Mouse (Mus musculus) hindbrain, embryonic 13.5 days (tissue): ENCODE measurements around the gene Bloc1s1. TPM values are rescaled to one million over a fixed set of nuclear protein-coding genes. Genes with fewer than 3 reads are reported as not detected.
A peak's percentile ranks its signal among the peaks of the same experiment; 100 is the strongest.

ENCODE experiments used
- ATAC-seq: fragments of 200-750 bp; cut with Nextera tagmentation; 2 replicates; pipeline ENCODE4 v1.8.0; 2017; ENCODE audit warnings: moderate TSS enrichment; ENCODE audit not compliant: low FRiP score
- H3K27ac ChIP-seq: fragments of 300-500 bp; sonication (generic); 2 replicates; pipeline ENCODE4 v1.5.1; 2015; ENCODE audit warnings: inconsistent platforms, mild to moderate bottlenecking, moderate library complexity
- H3K27me3 ChIP-seq: fragments of 300-500 bp; sonication (generic); 2 replicates; pipeline ENCODE4 v1.6.1; 2015; ENCODE audit warnings: mild to moderate bottlenecking, inconsistent platforms
- H3K36me3 ChIP-seq: fragments of 300-500 bp; sonication (generic); 2 replicates; pipeline ENCODE4 v1.6.1; 2015; ENCODE audit warnings: mild to moderate bottlenecking, inconsistent platforms
- H3K4me1 ChIP-seq: fragments of 300-500 bp; sonication (generic); replicated peaks from 2 replicates; pipeline ENCODE4 v1.6.1; 2015; ENCODE audit warnings: inconsistent platforms
- H3K4me2 ChIP-seq: fragments of 300-500 bp; sonication (generic); 2 replicates; pipeline ENCODE4 v1.6.1; 2015; ENCODE audit warnings: inconsistent platforms, mild to moderate bottlenecking, moderate library complexity
- H3K4me3 ChIP-seq: fragments of 300-500 bp; sonication (generic); 2 replicates; pipeline ENCODE4 v1.5.1; 2015; ENCODE audit warnings: mild to moderate bottlenecking, inconsistent platforms
- H3K9ac ChIP-seq: fragments of 300-500 bp; sonication (generic); 2 replicates; pipeline ENCODE4 v1.6.1; 2015; ENCODE audit warnings: mild to moderate bottlenecking, inconsistent platforms
- H3K9me3 ChIP-seq: fragments of 300-500 bp; sonication (generic); 2 replicates; pipeline ENCODE4 v1.6.1; 2016; ENCODE audit warnings: inconsistent platforms
- WGBS: fragments of 180-500 bp; shearing (Covaris S2); methylation state at CpG from one replicate; pipeline ENCODE4 v1.1.7; 2015; 5-methylcytosine and 5-hydroxymethylcytosine counted together
- polyA plus RNA-seq: library from polyadenylated mRNA; unstranded; fragments of >200 nt; fragmentation: Nextera tagmentation; extraction: Ambion mirVana; gene quantifications from 2 replicates; pipeline ENCODE4 v1.2.1, GENCODE M21; 2015

Bloc1s1 gene
- polyA plus RNA-seq, 1 experiment from 2014 or later, result 286 TPM

GRCm38 (mm10) chr10:128940475-128941061 lies 16.7 kb upstream of the Bloc1s1 start:
- Histone ChIP-seq H3K4me1 (no peaks in the 10 kb centered on the region), H3K9ac (no peak overlapping the region), H3K4me3 (no peak overlapping the region), H3K9me3 (no peaks in the 10 kb centered on the region), H3K27ac (no peak overlapping the region), H3K27me3 (peaks cover 17% of the 10 kb centered on the region), H3K36me3 (no peaks in the 10 kb centered on the region), H3K4me2 (no peak overlapping the region)
- WGBS, result 86% methylated on average over 10 of the region's 10 CpGs
- no peak for ATAC-seq

- Histone ChIP-seq H3K9ac (no peak overlapping the region), H3K9me3 (no peaks in the 10 kb centered on the region), H3K4me1 (peaks cover 7% of the 10 kb centered on the region), H3K27me3 (peaks cover 30% of the 10 kb centered on the region), H3K27ac (no peak overlapping the region), H3K36me3 (no peaks in the 10 kb centered on the region), H3K4me3 (no peak overlapping the region), H3K4me2 (no peak overlapping the region)
- WGBS, result 62% methylated on average over 5 of the region's 5 CpGs
- no peak for ATAC-seq
Measured at GRCm38 (mm10) chr10:128938974-128939373, 15.1 kb upstream of the Bloc1s1 start.

GRCm38 (mm10) chr10:128938457-128938856 lies 14.6 kb upstream of the Bloc1s1 start:
- 87% methylated on average over 9 of the region's 9 CpGs for WGBS

GRCm38 (mm10) chr10:128937756-128938390 lies 14.0 kb upstream of the Bloc1s1 start:
- H3K4me2 ChIP-seq, result no peak overlapping the region
- 79% methylated on average over 12 of the region's 12 CpGs for WGBS
- H3K36me3 ChIP-seq, result no peaks in the 10 kb centered on the region
- H3K4me1 ChIP-seq, result peaks cover 16% of the 10 kb centered on the region
- H3K4me3 ChIP-seq, result no peak overlapping the region
- no peak overlapping the region for H3K9ac ChIP-seq
- ATAC-seq, result no peak
- peaks cover 40% of the 10 kb centered on the region for H3K27me3 ChIP-seq
- H3K9me3 ChIP-seq, result no peaks in the 10 kb centered on the region
- no peak overlapping the region for H3K27ac ChIP-seq

More at GRCm38 (mm10) chr10:128938457-128938856, 14.6 kb upstream of the Bloc1s1 start:
- Histone ChIP-seq H3K9ac (no peak overlapping the region), H3K9me3 (no peaks in the 10 kb centered on the region), H3K4me1 (peaks cover 12% of the 10 kb centered on the region), H3K4me2 (no peak overlapping the region), H3K27ac (no peak overlapping the region), H3K27me3 (peaks cover 34% of the 10 kb centered on the region), H3K4me3 (no peak overlapping the region), H3K36me3 (no peaks in the 10 kb centered on the region)
- ATAC-seq, result no peak

- H3K9ac ChIP-seq, result no peak overlapping the region
- no peak for ATAC-seq
- WGBS, result 71% methylated on average over 8 of the region's 8 CpGs
Measured at GRCm38 (mm10) chr10:128935826-128936440, 12.1 kb upstream of the Bloc1s1 start.

GRCm38 (mm10) chr10:128934997-128935787 lies 11.4 kb upstream of the Bloc1s1 start:
- Histone ChIP-seq H3K9ac (no peak overlapping the region), H3K36me3 (no peaks in the 10 kb centered on the region), H3K4me3 (peak overlapping the region; percentile 47; the same call in 1 of the 2 replicates), H3K4me1 (peaks cover 16% of the 10 kb centered on the region), H3K4me2 (peak overlapping the region; percentile 78; the same call in 1 of the 2 replicates), H3K27me3 (peaks cover 66% of the 10 kb centered on the region), H3K9me3 (no peaks in the 10 kb centered on the region), H3K27ac (no peak overlapping the region)
- ATAC-seq, result no peak
- WGBS, result 66% methylated on average over 7 of the region's 7 CpGs

More at GRCm38 (mm10) chr10:128935826-128936440, 12.1 kb upstream of the Bloc1s1 start:
- Histone ChIP-seq H3K36me3 (no peaks in the 10 kb centered on the region), H3K9me3 (no peaks in the 10 kb centered on the region), H3K4me2 (peak overlapping the region; percentile 22), H3K4me1 (peaks cover 16% of the 10 kb centered on the region), H3K27ac (no peak overlapping the region), H3K4me3 (no peak overlapping the region), H3K27me3 (peaks cover 59% of the 10 kb centered on the region)

GRCm38 (mm10) chr10:128933976-128934721 lies 10.3 kb upstream of the Bloc1s1 start:
- 0 out of 2 replicates have a peak, but pooled peaks have one; percentile 7 for ATAC-seq
- H3K27ac ChIP-seq, result peak overlapping the region; percentile 9; the same call in 1 of the 2 replicates
- no peaks in the 10 kb centered on the region for H3K9me3 ChIP-seq
- H3K27me3 ChIP-seq, result peaks cover 74% of the 10 kb centered on the region
- no peaks in the 10 kb centered on the region for H3K36me3 ChIP-seq
- WGBS, result 3% methylated on average over 21 of the region's 21 CpGs
- peak overlapping the region; percentile 64 for H3K9ac ChIP-seq
- peaks cover 16% of the 10 kb centered on the region for H3K4me1 ChIP-seq
- peak overlapping the region; percentile 78 for H3K4me2 ChIP-seq
- peak overlapping the region; percentile 47 for H3K4me3 ChIP-seq

GRCm38 (mm10) chr10:128933574-128933973 lies 9.7 kb upstream of the Bloc1s1 start, which contains the start of gene Itga7:
Gene Itga7, plus strand, starts transcription at chr10:128933818.
- H3K4me2 ChIP-seq, result peak within 1 kb of the TSS; percentile 78
- H3K9ac ChIP-seq, result peak within 1 kb of the TSS; percentile 64
- H3K4me3 ChIP-seq, result peak within 1 kb of the TSS; percentile 47
- H3K36me3 ChIP-seq, result no peaks in the 10 kb centered on the region
- peaks cover 80% of the 10 kb centered on the region for H3K27me3 ChIP-seq
- no peaks in the 10 kb centered on the region for H3K9me3 ChIP-seq
- ATAC-seq, result peak; percentile 55
- H3K4me1 ChIP-seq, result peaks cover 19% of the 10 kb centered on the region
- peak within 1 kb of the TSS; percentile 9; the same call in 1 of the 2 replicates for H3K27ac ChIP-seq
- WGBS, result 1% methylated on average over 25 of the region's 26 CpGs

- Histone ChIP-seq H3K9me3 (no peaks in the 10 kb centered on the region), H3K27me3 (peaks cover 94% of the 10 kb centered on the region), H3K4me3 (no peak overlapping the region), H3K4me2 (no peak overlapping the region), H3K36me3 (no peaks in the 10 kb centered on the region), H3K27ac (no peak overlapping the region), H3K9ac (no peak overlapping the region), H3K4me1 (peaks cover 24% of the 10 kb centered on the region)
- no peak for ATAC-seq
- 98% methylated on average over 2 of the region's 2 CpGs for WGBS
Measured at GRCm38 (mm10) chr10:128931441-128931840, 7.6 kb upstream of the Bloc1s1 start.

GRCm38 (mm10) chr10:128929638-128930378 lies 6.0 kb upstream of the Bloc1s1 start:
- Histone ChIP-seq H3K4me1 (peaks cover 24% of the 10 kb centered on the region), H3K27me3 (peaks cover 79% of the 10 kb centered on the region), H3K4me2 (no peak overlapping the region), H3K9me3 (no peaks in the 10 kb centered on the region), H3K36me3 (no peaks in the 10 kb centered on the region), H3K4me3 (no peak overlapping the region), H3K9ac (no peak overlapping the region), H3K27ac (no peak overlapping the region)
- ATAC-seq, result peak; percentile 46; the same call in 1 of the 2 replicates
- WGBS, result 61% methylated on average over 7 of the region's 7 CpGs

- WGBS, result 27% methylated on average over 4 of the region's 4 CpGs
- H3K9ac ChIP-seq, result no peak overlapping the region
Measured at GRCm38 (mm10) chr10:128928356-128928755, 4.5 kb upstream of the Bloc1s1 start.

More at GRCm38 (mm10) chr10:128928356-128928755, 4.5 kb upstream of the Bloc1s1 start:
- Histone ChIP-seq H3K9me3 (no peaks in the 10 kb centered on the region), H3K4me1 (peaks cover 21% of the 10 kb centered on the region), H3K27me3 (peaks cover 65% of the 10 kb centered on the region), H3K4me3 (no peak overlapping the region), H3K4me2 (no peak overlapping the region), H3K27ac (no peak overlapping the region), H3K36me3 (no peaks in the 10 kb centered on the region)
- ATAC-seq, result peak; percentile 14; the same call in 1 of the 2 replicates
